Mouse (Mus musculus): Measurements from ENCODE around the gene Itpka. TPM values are rescaled to one million over a fixed set of nuclear protein-coding genes. Genes with fewer than 3 reads are reported as not detected.

Itpka gene
- polyA plus RNA-seq, 1 experiment from 2014 or later = 2.0 TPM

DNA sequence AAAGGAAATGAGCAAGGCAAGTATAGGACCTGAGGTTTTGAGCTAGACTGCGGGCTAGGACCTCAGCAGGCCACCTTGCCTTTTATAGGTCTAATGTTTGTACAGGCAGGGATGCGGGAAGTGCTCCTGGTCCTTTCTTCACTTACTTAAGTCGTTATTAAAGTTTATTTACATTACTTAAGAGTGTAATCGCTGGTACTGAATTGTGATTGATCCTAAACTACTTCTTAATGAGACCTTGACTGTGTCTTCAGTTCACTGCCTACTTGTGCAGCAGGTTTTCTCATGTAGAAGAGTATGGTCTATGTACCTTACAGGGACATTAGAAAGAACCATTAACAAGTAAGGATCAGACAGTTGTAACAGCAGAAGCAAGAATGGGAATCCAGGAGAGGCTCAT lies 11.4 kb upstream of the Itpka start:
- Histone ChIP-seq H3K27ac (replicated peaks) (no peak overlapping the region), H3K4me1 (no peaks in the 10 kb centered on the region), H3K9me3 (replicated peaks) (no peaks in the 10 kb centered on the region), H3K4me3 (replicated peaks) (no peak overlapping the region), H3K27me3 (no peaks in the 10 kb centered on the region), H3K36me3 (peaks cover 89% of the 10 kb centered on the region), H3K4me2 (replicated peaks) (no peak overlapping the region), H3K9ac (no peak overlapping the region)
- 88% methylated on average over 4 of the region's 4 CpGs for WGBS
- ATAC-seq (ENCODE audit: insufficient number of reproducible peaks, low FRiP score, low TSS enrichment, low read depth) = no peak

DNA sequence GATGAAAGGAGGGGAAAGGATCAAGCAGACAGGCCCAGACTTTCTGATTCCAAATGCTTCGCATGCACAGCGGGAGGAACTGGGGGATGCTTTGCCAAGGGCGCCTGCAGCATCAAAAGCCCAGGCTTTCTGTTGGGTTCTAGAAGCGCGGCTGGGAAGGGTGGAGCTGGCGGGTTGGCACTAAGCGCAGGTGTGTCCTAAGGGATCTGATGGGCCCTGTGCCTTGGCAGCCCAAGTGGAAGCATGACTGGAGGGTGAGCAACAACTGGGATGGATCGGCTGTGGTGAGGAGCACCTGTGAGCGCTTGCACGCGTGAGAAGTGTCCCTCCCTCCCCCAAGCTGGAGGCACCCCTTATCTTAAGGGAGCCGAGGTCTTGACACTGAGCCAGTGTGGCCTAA lies 5.0 kb upstream of the Itpka start:
- H3K9ac ChIP-seq = no peak overlapping the region
- H3K4me2 ChIP-seq (replicated peaks) = no peak overlapping the region
- ATAC-seq (ENCODE audit: insufficient number of reproducible peaks, low FRiP score, low TSS enrichment, low read depth) = no peak
- H3K36me3 ChIP-seq = peaks cover 29% of the 10 kb centered on the region
- 16% methylated on average over 12 of the region's 12 CpGs for WGBS
- no peak overlapping the region for H3K27ac ChIP-seq (replicated peaks)
- no peak overlapping the region for H3K4me3 ChIP-seq (replicated peaks)
- H3K4me1 ChIP-seq = peaks cover 11% of the 10 kb centered on the region
- no peaks in the 10 kb centered on the region for H3K9me3 ChIP-seq (replicated peaks)
- H3K27me3 ChIP-seq = peaks cover 4% of the 10 kb centered on the region; the same call in 1 of the 2 replicates

DNA sequence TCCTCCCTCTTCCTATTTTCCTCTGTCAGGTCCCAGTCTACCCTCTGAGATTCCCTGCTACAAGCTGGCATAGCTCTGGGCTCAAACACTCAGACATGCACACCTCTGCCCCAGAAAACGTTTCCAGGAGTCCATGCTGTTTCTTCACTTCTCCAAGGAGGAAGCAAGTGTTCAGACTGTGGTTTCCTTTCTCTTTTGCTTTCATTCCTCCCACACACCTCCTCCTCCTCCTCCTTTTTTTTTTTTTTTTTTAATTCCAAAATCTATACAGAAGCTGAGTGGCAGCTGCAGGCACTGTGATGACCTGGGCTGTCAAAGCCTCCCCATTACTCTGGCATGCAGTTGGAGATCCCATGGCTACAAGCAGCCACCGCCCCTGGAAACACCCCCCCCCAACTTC lies 1.6 kb upstream of the Itpka start:
- no peaks in the 10 kb centered on the region for H3K36me3 ChIP-seq
- peaks cover 37% of the 10 kb centered on the region for H3K27me3 ChIP-seq
- ATAC-seq (ENCODE audit: insufficient number of reproducible peaks, low FRiP score, low TSS enrichment, low read depth) = no peak
- peaks cover 38% of the 10 kb centered on the region for H3K4me1 ChIP-seq
- no peak overlapping the region for H3K4me3 ChIP-seq (replicated peaks)
- no peak overlapping the region for H3K4me2 ChIP-seq (replicated peaks)
- WGBS = 29% methylated on average over 2 of the region's 2 CpGs
- H3K9ac ChIP-seq = no peak overlapping the region
- no peak overlapping the region for H3K27ac ChIP-seq (replicated peaks)
- no peaks in the 10 kb centered on the region for H3K9me3 ChIP-seq (replicated peaks)

DNA sequence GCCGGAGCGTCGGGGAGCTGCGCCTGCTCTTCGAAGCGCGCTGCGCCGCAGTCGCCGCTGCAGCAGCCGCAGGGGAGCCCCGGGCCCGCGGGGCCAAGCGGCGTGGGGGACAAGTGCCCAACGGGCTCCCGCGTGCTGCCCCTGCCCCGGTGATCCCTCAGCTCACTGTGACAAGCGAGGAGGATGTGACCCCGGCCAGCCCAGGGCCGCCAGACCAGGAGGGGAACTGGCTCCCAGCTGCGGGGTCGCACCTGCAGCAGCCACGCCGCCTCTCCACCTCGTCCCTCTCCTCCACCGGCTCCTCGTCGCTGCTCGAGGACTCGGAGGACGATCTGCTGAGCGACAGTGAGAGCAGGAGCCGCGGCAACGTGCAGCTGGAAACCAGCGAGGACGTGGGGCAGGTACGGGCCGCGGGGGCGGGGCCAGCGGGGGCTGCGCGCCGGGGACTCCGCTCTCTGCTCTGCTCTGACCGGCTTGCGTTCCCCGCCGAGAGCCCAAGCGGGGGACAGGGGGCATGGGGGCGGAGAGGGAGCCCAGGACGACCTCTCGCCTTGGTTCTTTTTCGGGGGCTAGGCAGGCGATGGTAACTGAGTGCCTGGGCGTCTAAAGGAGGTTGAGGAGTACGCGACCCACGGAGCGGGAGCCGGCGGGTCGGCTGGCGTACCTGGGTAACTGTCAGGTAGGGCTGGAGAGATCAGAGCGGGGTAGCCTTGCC lies 481 bp downstream of the Itpka start:
- WGBS = under 1% methylated on average over 61 of the region's 70 CpGs
- no peaks in the 10 kb centered on the region for H3K9me3 ChIP-seq (replicated peaks)
- H3K27me3 ChIP-seq = peaks cover 47% of the 10 kb centered on the region

DNA sequence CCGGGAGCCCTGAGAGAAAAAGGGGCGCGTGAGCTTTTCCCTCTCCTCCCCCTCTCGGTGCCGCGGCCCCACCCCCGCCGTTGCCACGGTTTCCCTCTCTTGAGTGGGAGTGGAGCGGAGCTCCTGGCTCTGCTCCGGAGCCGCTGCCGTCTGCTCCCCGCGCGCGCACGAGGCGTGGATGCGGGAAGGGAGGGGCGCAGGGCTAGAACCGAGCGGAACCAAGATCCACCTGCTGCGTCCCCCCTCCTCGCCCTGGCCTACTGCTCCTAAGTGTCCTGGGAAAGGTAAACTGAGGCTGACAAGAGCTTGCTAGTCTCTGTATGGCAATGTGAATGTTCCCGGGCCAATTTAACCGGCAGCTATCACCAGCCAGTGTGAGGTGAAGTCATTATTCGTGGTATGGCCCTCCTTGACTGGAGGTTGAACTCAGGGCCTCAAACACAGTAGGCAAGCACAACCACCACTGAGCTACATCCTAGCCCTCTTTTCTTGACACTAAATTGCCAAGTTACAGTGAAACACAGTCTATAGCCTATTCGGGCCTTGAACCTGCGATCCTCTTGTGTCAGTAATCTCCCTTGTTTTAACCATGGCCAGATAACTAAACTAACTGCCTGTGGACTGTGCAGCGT lies 1.2 kb downstream of the Itpka start:
- no peaks in the 10 kb centered on the region for H3K9me3 ChIP-seq (replicated peaks)
- H3K36me3 ChIP-seq = no peaks in the 10 kb centered on the region
- H3K4me3 ChIP-seq (replicated peaks) = peak overlapping the region; percentile 67
- 8% methylated on average over 31 of the region's 31 CpGs for WGBS
- H3K4me1 ChIP-seq = peaks cover 34% of the 10 kb centered on the region
- H3K27ac ChIP-seq (replicated peaks) = no peak overlapping the region
- ATAC-seq (ENCODE audit: insufficient number of reproducible peaks, low FRiP score, low TSS enrichment, low read depth) = no peak
- peak overlapping the region; percentile 100 for H3K4me2 ChIP-seq (replicated peaks)
- H3K27me3 ChIP-seq = peaks cover 52% of the 10 kb centered on the region
- 0 out of 2 replicates have a peak overlapping the region, but pooled peaks have one; percentile 48 for H3K9ac ChIP-seq

More for the DNA sequence above, 481 bp downstream of the Itpka start:
- peaks cover 34% of the 10 kb centered on the region for H3K4me1 ChIP-seq
- no peak; the same call in 1 of the 2 replicates for ATAC-seq (ENCODE audit: insufficient number of reproducible peaks, low FRiP score, low TSS enrichment, low read depth)
- H3K27ac ChIP-seq (replicated peaks) = no peak overlapping the region
- H3K36me3 ChIP-seq = no peaks in the 10 kb centered on the region
- peak overlapping the region; percentile 67 for H3K4me3 ChIP-seq (replicated peaks)
- H3K4me2 ChIP-seq (replicated peaks) = peak overlapping the region; percentile 100
- H3K9ac ChIP-seq = peak overlapping the region; percentile 48

DNA sequence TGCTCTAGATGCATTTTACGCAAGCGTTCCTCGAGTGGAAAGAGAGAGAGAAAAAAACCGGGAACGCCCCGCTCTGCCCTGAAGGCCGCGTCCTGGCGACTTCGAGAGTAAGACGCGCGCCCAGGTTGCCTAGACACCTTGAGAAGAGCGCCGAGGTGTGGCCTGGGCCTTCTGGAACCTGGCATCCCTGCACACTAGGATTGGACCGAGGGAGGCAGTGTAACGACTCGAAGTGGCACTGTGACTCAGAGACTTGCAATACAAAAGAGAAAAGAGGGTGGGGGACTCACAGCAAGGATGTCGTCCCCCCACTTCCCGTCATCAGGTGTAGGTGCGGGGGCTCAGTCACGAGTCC lies 1.6 kb downstream of the Itpka start:
- 4% methylated on average over 22 of the region's 22 CpGs for WGBS
- Histone ChIP-seq H3K9ac (no peak overlapping the region), H3K9me3 (replicated peaks) (no peaks in the 10 kb centered on the region), H3K4me1 (peaks cover 34% of the 10 kb centered on the region), H3K27me3 (peaks cover 53% of the 10 kb centered on the region), H3K4me3 (replicated peaks) (peak overlapping the region; percentile 67), H3K4me2 (replicated peaks) (peak overlapping the region; percentile 100), H3K27ac (replicated peaks) (no peak overlapping the region), H3K36me3 (no peaks in the 10 kb centered on the region)
- ATAC-seq (ENCODE audit: insufficient number of reproducible peaks, low FRiP score, low TSS enrichment, low read depth) = no peak

DNA sequence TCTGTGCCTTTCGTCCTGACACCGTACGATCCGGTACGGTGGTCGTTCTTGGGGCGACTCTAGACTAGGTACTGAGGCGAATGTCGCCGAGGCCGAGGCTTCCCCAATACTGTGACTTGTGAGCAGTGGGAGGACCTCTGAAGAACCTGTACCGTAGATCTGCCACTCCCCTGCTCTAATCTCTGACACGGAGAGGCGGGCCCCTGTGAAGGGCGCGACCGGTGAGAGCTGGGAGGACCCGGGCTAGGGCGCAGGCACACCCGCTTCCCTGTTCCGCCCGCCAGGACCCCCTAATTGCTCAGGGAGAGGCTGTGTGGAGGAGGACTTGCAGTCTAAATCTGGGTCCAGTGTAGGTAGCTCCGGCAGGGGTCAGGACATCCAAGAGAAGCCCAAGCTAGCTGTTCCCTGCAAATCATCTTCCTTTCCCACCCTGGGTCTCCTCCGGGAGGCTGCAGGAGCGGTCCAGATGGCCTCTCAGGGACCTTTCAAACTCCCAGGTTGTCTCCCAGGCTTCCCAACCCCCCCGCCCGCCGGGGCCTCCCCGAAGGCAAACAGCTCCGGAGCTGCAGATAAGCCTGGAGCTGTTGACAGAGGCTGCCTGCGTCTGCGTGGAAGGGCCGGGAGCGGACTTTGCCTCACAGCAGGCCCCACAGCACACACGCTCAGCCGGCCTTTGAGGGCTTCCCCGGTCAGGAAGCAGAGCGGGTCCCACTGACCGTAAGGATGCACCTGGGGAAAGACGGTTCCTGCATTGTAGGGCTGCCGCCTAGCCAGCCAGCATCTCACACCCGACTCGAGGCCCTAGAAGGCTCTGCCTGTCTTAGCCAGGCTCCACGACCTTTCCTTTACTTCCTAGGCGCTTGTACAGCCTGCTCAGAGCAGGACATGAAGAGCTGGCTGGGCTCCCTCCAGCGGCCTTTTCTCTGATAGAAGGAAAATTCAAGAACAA lies 2.3 kb downstream of the Itpka start:
- no peak overlapping the region for H3K9ac ChIP-seq
- 7% methylated on average over 46 of the region's 46 CpGs for WGBS
- no peak overlapping the region for H3K27ac ChIP-seq (replicated peaks)
- H3K9me3 ChIP-seq (replicated peaks) = no peaks in the 10 kb centered on the region
- H3K36me3 ChIP-seq = no peaks in the 10 kb centered on the region
- peak overlapping the region; percentile 100 for H3K4me2 ChIP-seq (replicated peaks)
- peak overlapping the region; percentile 67 for H3K4me3 ChIP-seq (replicated peaks)
- peaks cover 57% of the 10 kb centered on the region for H3K27me3 ChIP-seq
- H3K4me1 ChIP-seq = peaks cover 34% of the 10 kb centered on the region
- ATAC-seq (ENCODE audit: insufficient number of reproducible peaks, low FRiP score, low TSS enrichment, low read depth) = no peak

DNA sequence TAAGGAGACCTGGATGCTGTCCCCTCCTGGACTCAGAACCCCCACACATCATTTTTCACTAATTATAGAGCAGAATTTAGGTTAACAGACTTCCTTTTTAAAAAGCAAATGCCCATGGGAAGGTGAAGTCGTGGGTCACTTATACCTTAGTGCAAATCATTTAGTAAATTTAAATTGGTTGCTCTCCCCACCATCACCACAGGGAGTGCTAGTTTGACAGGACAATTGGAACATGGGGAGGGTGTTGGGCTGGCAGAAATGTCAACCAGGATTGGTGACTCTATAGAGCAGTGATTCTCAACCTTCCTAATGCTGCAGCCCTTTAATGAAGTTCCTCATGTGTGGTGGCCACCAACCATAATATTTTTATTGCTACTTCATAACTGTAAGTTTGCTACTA lies 3.1 kb downstream of the Itpka start:
- 14% methylated on average over 1 of the region's 1 CpGs for WGBS
- no peak overlapping the region for H3K9ac ChIP-seq
- H3K27ac ChIP-seq (replicated peaks) = no peak overlapping the region
- H3K27me3 ChIP-seq = peaks cover 64% of the 10 kb centered on the region
- peaks cover 34% of the 10 kb centered on the region for H3K4me1 ChIP-seq
- no peaks in the 10 kb centered on the region for H3K36me3 ChIP-seq
- no peak for ATAC-seq (ENCODE audit: insufficient number of reproducible peaks, low FRiP score, low TSS enrichment, low read depth)
- H3K9me3 ChIP-seq (replicated peaks) = no peaks in the 10 kb centered on the region
- H3K4me2 ChIP-seq (replicated peaks) = no peak overlapping the region
- H3K4me3 ChIP-seq (replicated peaks) = no peak overlapping the region

DNA sequence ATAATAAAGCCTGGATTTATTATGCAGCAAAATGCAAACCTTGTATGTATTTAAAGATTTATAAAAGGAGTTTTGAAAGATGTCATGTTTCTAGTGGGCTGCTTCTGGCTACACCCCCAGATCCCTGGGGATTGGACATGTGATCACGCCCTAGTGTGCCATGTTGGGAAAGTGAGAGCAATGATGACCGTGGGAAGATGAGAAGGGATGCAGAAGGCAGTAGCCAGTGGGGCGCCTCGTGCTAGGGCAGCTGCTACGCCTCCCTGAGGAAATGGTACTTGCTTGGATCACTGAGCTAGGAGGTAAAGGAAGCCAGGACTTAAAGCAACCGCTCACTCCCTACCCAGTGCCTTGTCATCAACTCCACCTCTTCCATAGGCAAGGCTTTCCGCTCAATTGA lies 5.4 kb downstream of the Itpka start:
- Histone ChIP-seq H3K4me1 (peaks cover 24% of the 10 kb centered on the region), H3K9ac (no peak overlapping the region), H3K27me3 (peaks cover 79% of the 10 kb centered on the region), H3K36me3 (no peaks in the 10 kb centered on the region), H3K9me3 (replicated peaks) (no peaks in the 10 kb centered on the region), H3K4me3 (replicated peaks) (no peak overlapping the region), H3K4me2 (replicated peaks) (no peak overlapping the region), H3K27ac (replicated peaks) (no peak overlapping the region)
- WGBS = 72% methylated on average over 7 of the region's 7 CpGs
- ATAC-seq (ENCODE audit: insufficient number of reproducible peaks, low FRiP score, low TSS enrichment, low read depth) = no peak

DNA sequence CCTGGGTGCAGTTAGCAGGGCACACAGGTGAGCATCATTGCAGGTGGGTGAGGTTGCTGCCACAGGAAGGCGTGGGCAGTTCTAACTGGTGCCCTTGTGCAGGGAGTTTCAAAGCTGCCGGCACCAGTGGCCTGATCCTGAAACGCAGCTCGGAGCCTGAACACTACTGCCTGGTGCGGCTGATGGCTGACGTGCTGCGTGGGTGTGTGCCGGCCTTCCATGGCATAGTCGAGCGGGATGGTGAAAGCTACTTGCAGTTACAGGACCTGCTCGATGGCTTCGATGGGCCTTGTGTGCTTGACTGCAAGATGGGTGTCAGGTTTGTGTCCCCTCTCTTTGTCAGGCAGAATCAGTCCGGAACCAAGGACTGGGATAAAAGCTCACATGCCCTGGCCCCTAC lies 7.1 kb downstream of the Itpka start:
- Histone ChIP-seq H3K27me3 (peaks cover 79% of the 10 kb centered on the region), H3K36me3 (no peaks in the 10 kb centered on the region), H3K4me1 (peaks cover 7% of the 10 kb centered on the region), H3K4me3 (replicated peaks) (no peak overlapping the region), H3K9me3 (replicated peaks) (no peaks in the 10 kb centered on the region), H3K9ac (no peak overlapping the region), H3K27ac (replicated peaks) (no peak overlapping the region), H3K4me2 (replicated peaks) (no peak overlapping the region)
- ATAC-seq (ENCODE audit: insufficient number of reproducible peaks, low FRiP score, low TSS enrichment, low read depth) = no peak
- WGBS = 70% methylated on average over 13 of the region's 13 CpGs

DNA sequence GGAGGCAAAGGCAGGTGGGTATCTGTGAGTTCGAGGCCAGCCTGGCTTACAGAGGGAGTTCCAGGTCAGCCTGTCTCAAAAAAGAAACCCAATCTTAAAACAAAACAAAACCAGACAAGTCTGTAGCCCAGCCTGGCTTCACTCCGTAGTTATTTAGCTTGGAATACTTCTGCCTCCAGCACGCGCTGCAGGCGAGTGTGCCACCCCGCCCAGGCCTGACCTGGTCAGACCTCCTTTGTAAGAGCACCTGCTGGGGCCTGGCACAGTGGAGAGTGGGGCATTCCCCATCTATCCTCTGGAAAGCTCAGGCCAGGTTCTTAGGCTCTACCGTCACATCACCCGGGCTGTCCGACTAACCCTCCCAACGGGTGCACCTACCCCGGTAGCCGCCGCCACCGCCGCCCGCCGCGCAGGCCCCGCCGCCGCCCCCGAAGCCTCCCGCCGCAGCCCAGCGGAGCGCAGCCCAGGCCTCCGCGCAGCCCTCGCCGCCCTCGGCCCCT lies 15.5 kb downstream of the Itpka start:
- 4% methylated on average over 30 of the region's 31 CpGs for WGBS
- Histone ChIP-seq H3K4me2 (replicated peaks) (peak overlapping the region; percentile 100), H3K27ac (replicated peaks) (no peak overlapping the region), H3K4me1 (peaks cover 19% of the 10 kb centered on the region), H3K9me3 (replicated peaks) (no peaks in the 10 kb centered on the region), H3K4me3 (replicated peaks) (peak overlapping the region; percentile 57), H3K9ac (peak overlapping the region; percentile 15; the same call in 1 of the 2 replicates), H3K27me3 (peaks cover 85% of the 10 kb centered on the region), H3K36me3 (no peaks in the 10 kb centered on the region)
- ATAC-seq (ENCODE audit: insufficient number of reproducible peaks, low FRiP score, low TSS enrichment, low read depth) = no peak

Data from embryonic facial prominence, embryonic 15.5 days (tissue).